Mouse (Mus musculus) ES-Bruce4 (cell line): ENCODE measurements around the gene Foxf1.

Source experiments
- CTCF ChIP-seq: IDR thresholded peaks from one replicate; pipeline ENCODE4 v1.8.1; 2011; ENCODE audit warnings: low read depth, low read length
- EP300 ChIP-seq: IDR thresholded peaks from 2 replicates; pipeline ENCODE4 v1.6.1; 2011; ENCODE audit warnings: low read depth, low read length; ENCODE audit not compliant: insufficient read depth
- POLR2A ChIP-seq: IDR thresholded peaks from one replicate; pipeline ENCODE4 v1.8.1; 2011; ENCODE audit warnings: low read length; ENCODE audit not compliant: insufficient read depth

GRCm38 (mm10) chr8:121120456-121121419 lies 36.6 kb downstream of the Foxf1 start:
- TF ChIP-seq CTCF: no peak
- no peak for TF ChIP-seq POLR2A
- no peak for TF ChIP-seq EP300
